Mouse (Mus musculus) lung, adult 2 months (tissue): ENCODE data around the gene Prr7.

Source experiments
- CTCF ChIP-seq: fragments of 200-500 bp; IDR thresholded peaks from 2 replicates; pipeline ENCODE4 v1.5.1; 2011; ENCODE audit warnings: mild to moderate bottlenecking, low read length, control low read depth; ENCODE audit not compliant: insufficient read depth
- POLR2A ChIP-seq: fragments of 200-500 bp; IDR thresholded peaks from 2 replicates; pipeline ENCODE4 v1.6.1; 2011; ENCODE audit warnings: low read depth, mild to moderate bottlenecking, control low read depth, low read length, borderline replicate concordance; ENCODE audit errors: extremely low read depth

DNA sequence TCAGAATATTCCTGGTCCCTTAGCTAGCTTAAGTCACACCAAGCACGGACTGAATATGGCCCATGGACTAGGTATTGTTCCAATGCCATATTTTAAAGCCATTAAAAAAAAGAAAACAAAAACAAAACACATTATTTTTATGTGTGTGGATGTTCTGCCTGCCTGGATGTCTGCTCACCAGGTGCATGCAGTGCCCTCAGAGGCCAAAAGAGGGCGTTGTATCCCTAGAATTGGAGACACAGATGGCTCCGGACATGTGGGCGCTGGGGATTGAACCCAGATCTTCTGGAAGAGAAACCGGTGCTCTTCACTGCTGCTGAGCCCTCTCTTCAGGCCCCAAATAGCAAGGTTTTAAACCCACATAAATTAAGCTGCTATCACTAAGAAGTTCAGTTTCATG, 14.0 kb downstream of the Prr7 start:
- TF ChIP-seq CTCF (peak; percentile 68), POLR2A (no peak)
